ENCODE assay signal across 21 mouse cellular contexts in the genomic region with DNA sequence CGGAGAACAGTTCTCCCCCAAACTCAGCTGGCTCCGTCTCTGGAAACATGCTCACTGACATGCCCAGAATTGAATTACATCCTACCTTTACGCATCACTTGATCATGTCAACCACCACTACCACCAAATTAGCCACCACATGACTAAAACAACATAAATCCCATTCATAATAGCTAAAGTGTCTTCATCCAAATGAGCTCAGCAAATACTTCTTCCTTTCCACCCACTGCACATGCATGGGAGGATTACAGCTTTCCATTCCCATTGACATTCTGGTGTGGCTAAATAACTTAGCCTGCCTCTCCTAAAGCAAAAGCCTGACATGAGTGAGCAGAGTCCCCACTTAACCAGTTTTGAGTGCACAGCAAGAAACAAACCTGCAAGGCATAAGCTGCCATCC. TPM values are rescaled to one million over a fixed set of nuclear protein-coding genes. Genes with fewer than 3 reads are reported as not detected.
DNase-seq lines count a peak whose midpoint lies in the region; ATAC-seq and TF ChIP-seq lines count a peak whose summit lies in the region.
"Had no signal": no experiment of that assay in that cellular context is flagged by ENCODE, and none has a peak within 500 bp of the region (broad histone marks: within the 10 kb centered on the region; RNA-seq: fewer than 3 reads in every experiment).

No protein-coding gene starts in this region.

- CTCF ChIA-PET in Patski (lab: Charles Lee) = interaction anchor here (0.7 to 2.6 kb wide), 13 partner anchors 9 to 99 kb away, joined by 3 to 12 read pairs (median 3); partner anchors contain the start of gene Tgif1

- peak; percentile 59 for DNase-seq in Muller cell, postnatal 12 days (ENCODE audit: inconsistent ontology term)
- peak; percentile 77 for DNase-seq in Patski (ENCODE audit: low read depth, low spot score)
- no peak for DNase-seq in urinary bladder, adult 2 months (ENCODE audit: low spot score)
- no peak for DNase-seq in cerebellum, adult 18-20 months
- DNase-seq in kidney, adult 9 months = no peak
- DNase-seq: adrenal gland, adult 2 months; adrenal gland, adult 8-10 months; adrenal gland, postnatal 10 days; adrenal gland, postnatal 14 days; adrenal gland, postnatal 25 days; cerebellum, adult 11 months; cerebellum, adult 11-12 months; cerebellum, adult 2 months; cerebellum, adult 8-10 months; cerebellum, adult 9-10 months; cerebellum, adult 9-11 months had no signal

- peak; percentile 88 for ATAC-seq in Patski
- ATAC-seq: activated CD4-positive, CD25-positive, alpha-beta regulatory T cell, adult 4 months; CD4-positive, CD25-positive, alpha-beta regulatory T cell, adult 4 months had no signal

- H3K4me1 ChIP-seq in ES-Bruce4 (ENCODE audit: control insufficient read depth, insufficient read depth, low read length) = peaks cover 1% of the 10 kb centered on the region

- H3K4me3 ChIP-seq in ES-Bruce4 (ENCODE audit: low read depth, low read length) = no peak overlapping the region

- in situ Hi-C loops in Patski (cut with MboI; ENCODE audit: low pct_unique_long_range_greater_than_20kb) = loop anchor here (10.0 kb wide), 1 partner anchor 55 kb away; the partner anchor contains the start of gene Tgif1

- no peak for TF ChIP-seq POLR2A in ES-Bruce4 (IDR thresholded peaks at IDR 0.05; ENCODE audit: insufficient read depth, low read length)

- POLR2A ChIA-PET in Patski (lab: Charles Lee) = interaction anchor here (1.3 to 3.6 kb wide), 2 partner anchors 56 to 171 kb away, joined by 4 to 18 read pairs; partner anchors contain the start of gene Tgif1

- TF ChIP-seq EP300 in ES-Bruce4 (IDR thresholded peaks at IDR 0.05; ENCODE audit: insufficient read depth, low read depth, low read length) = no peak

- TF ChIP-seq CTCF in ES-Bruce4 (IDR thresholded peaks at IDR 0.05; ENCODE audit: low read depth, low read length) = no peak
- TF ChIP-seq CTCF in Patski (IDR thresholded peaks at IDR 0.05) = no peak

- H3K27me3 ChIP-seq in ES-Bruce4 (ENCODE audit: control insufficient read depth, insufficient read depth, low read length, poor library complexity, severe bottlenecking) = no peaks in the 10 kb centered on the region
- H3K27me3 ChIP-seq in Patski = no peaks in the 10 kb centered on the region
- H3K27me3 ChIP-seq: CH12.LX had no signal

- no peaks in the 10 kb centered on the region for H3K9me3 ChIP-seq in ES-Bruce4 (replicated peaks; ENCODE audit: control insufficient read depth, insufficient read depth, low read length, poor library complexity, severe bottlenecking)
- H3K9me3 ChIP-seq: G1E had no signal

- H3K27ac ChIP-seq in ES-Bruce4 (ENCODE audit: insufficient read depth, low read length) = 0 out of 2 replicates have a peak overlapping the region, but pooled peaks have one; percentile 13

- no peak overlapping the region for H3K9ac ChIP-seq in ES-Bruce4 (ENCODE audit: low read depth, poor library complexity, severe bottlenecking)

- H3K36me3 ChIP-seq in ES-Bruce4 (ENCODE audit: control insufficient read depth, insufficient read depth, low read length, poor library complexity, severe bottlenecking) = no peaks in the 10 kb centered on the region
- H3K36me3 ChIP-seq: G1E had no signal

RNA-seq across cellular contexts. Expression of gene Tgif1, which starts 56.2 kb away (rescaled TPM):
- polyA plus RNA-seq in ES-Bruce4 (2011; ENCODE audit: insufficient read depth, insufficient read length, low read depth, missing spikeins) = 218 and 227 TPM in 2 replicates
- polyA plus RNA-seq in Patski (2021) = 213 TPM
- 77.2 and 79.5 TPM in 2 replicates for polyA plus RNA-seq in urinary bladder, adult 2 months (2012; rRNA removed)

Comparison
In these comparisons a context has a peak if more than half of its experiments do, and no peak if none do; other contexts are left out.
1. DNase-seq: peak in Muller cell, postnatal 12 days (single experiment) and Patski (single experiment); none in urinary bladder, adult 2 months (single experiment), cerebellum, adult 18-20 months (0 of 2) and kidney, adult 9 months (single experiment).